Mouse (Mus musculus): Measurements from ENCODE around the gene Depdc1b. TPM values are rescaled to one million over a fixed set of nuclear protein-coding genes. Genes with fewer than 3 reads are reported as not detected.

The Depdc1b gene
- total RNA-seq, 2 experiments from 2014 or later = 0.35 TPM; not detected in 1

- DNase-seq = no peak
Measured at GRCm38 (mm10) chr13:108448348-108448931, 132.3 kb downstream of the Depdc1b start.

GRCm38 (mm10) chr13:108449116-108450097 lies 133.3 kb downstream of the Depdc1b start, which contains the start of gene Pde4d:
Gene Pde4d, plus strand, starts transcription at chr13:108449948.
- DNase-seq = no peak

- DNase-seq = no peak
Measured at GRCm38 (mm10) chr13:108451122-108451521, 135.0 kb downstream of the Depdc1b start.

- DNase-seq = no peak
Measured at GRCm38 (mm10) chr13:108453064-108453919, 137.2 kb downstream of the Depdc1b start.

Other genes with a start within 250 kb of the Depdc1b start
- gene Ndufaf2, start 157.7 kb upstream of the Depdc1b start, total RNA-seq (2021) = 10 to 100 TPM; 12.6 to 13.6 TPM
- gene Ercc8, start 157.6 kb upstream of the Depdc1b start, total RNA-seq (2021) = 1 to 10 TPM; 5.9 to 7.3 TPM
- gene Elovl7, start 101.9 kb upstream of the Depdc1b start, total RNA-seq (2021) = under 1 TPM; 0.36 to 0.78 TPM
- 100 to 1,000 TPM; 153 to 164 TPM for gene Pde4d, start 133.6 kb downstream of the Depdc1b start, total RNA-seq (2021)